Mouse (Mus musculus): ENCODE data around the gene Smco3.

Smco3 gene

GRCm38 (mm10) chr6:136845706-136846480, 10.6 kb upstream of the Smco3 start:
- no peak for DNase-seq

- DNase-seq: no peak
Measured at GRCm38 (mm10) chr6:136844903-136845302, 9.7 kb upstream of the Smco3 start.

- DNase-seq: no peak
Measured at GRCm38 (mm10) chr6:136837323-136837722, 2.1 kb upstream of the Smco3 start.

- DNase-seq: peak; percentile 48
Measured at GRCm38 (mm10) chr6:136831712-136832111, 3.5 kb downstream of the Smco3 start.

- DNase-seq: no peak
Measured at GRCm38 (mm10) chr6:136828681-136829080, 6.6 kb downstream of the Smco3 start.

- DNase-seq: peak; percentile 92
Measured at GRCm38 (mm10) chr6:136827881-136828561, 7.2 kb downstream of the Smco3 start, which contains the start of gene Wbp11. Gene Wbp11 (minus strand): TSS chr6:136828233.

- DNase-seq: no peak
Measured at GRCm38 (mm10) chr6:136827516-136827880, 7.8 kb downstream of the Smco3 start, which contains the start of gene BC049715. Gene BC049715 (plus strand): TSS chr6:136827626.

- DNase-seq: no peak
Measured at GRCm38 (mm10) chr6:136827116-136827515, 8.1 kb downstream of the Smco3 start.

GRCm38 (mm10) chr6:136824987-136825386, 10.3 kb downstream of the Smco3 start:
- no peak for DNase-seq

- DNase-seq: no peak
Measured at GRCm38 (mm10) chr6:136821086-136821485, 14.2 kb downstream of the Smco3 start.

GRCm38 (mm10) chr6:136820381-136820780, 14.9 kb downstream of the Smco3 start:
- DNase-seq: no peak

GRCm38 (mm10) chr6:136817549-136817948, 17.7 kb downstream of the Smco3 start:
- no peak for DNase-seq

- no peak for DNase-seq
Measured at GRCm38 (mm10) chr6:136816826-136817225, 18.4 kb downstream of the Smco3 start.

- DNase-seq: no peak
Measured at GRCm38 (mm10) chr6:136815381-136815780, 19.9 kb downstream of the Smco3 start.

- no peak for DNase-seq
Measured at GRCm38 (mm10) chr6:136813117-136813516, 22.1 kb downstream of the Smco3 start.

- no peak for DNase-seq
Measured at GRCm38 (mm10) chr6:136811196-136811595, 24.1 kb downstream of the Smco3 start.

GRCm38 (mm10) chr6:136809673-136810072, 25.6 kb downstream of the Smco3 start:
- peak; percentile 30 for DNase-seq

GRCm38 (mm10) chr6:136809077-136809476, 26.2 kb downstream of the Smco3 start:
- DNase-seq: peak; percentile 53

- DNase-seq: peak; percentile 61
Measured at GRCm38 (mm10) chr6:136808631-136809046, 26.6 kb downstream of the Smco3 start.

GRCm38 (mm10) chr6:136808014-136808417, 27.2 kb downstream of the Smco3 start, which contains the start of gene H2afj:
Gene H2afj (plus strand): TSS chr6:136808244.
- peak; percentile 100 for DNase-seq

GRCm38 (mm10) chr6:136807395-136808013, 27.7 kb downstream of the Smco3 start:
- DNase-seq: peak; percentile 26

- DNase-seq: no peak
Measured at GRCm38 (mm10) chr6:136806819-136807218, 28.4 kb downstream of the Smco3 start.

GRCm38 (mm10) chr6:136805409-136805775, 29.9 kb downstream of the Smco3 start:
- DNase-seq: no peak

Measured in thymus, postnatal 4 days (tissue).